Mouse (Mus musculus) left cerebral cortex, adult 2 months (tissue): ENCODE measurements around the gene Jmjd6. TPM values are rescaled to one million over a fixed set of nuclear protein-coding genes. Genes with fewer than 3 reads are reported as not detected.
A peak's percentile ranks its signal among the peaks of the same experiment; 100 is the strongest.

Experiments
- DNase-seq, 2 experiments: peaks; one replicate each; pipeline ENCODE4 v3.0.0; 2021 to 2022; ENCODE audit warnings: low spot score in 2 of 2, mixed read lengths in 1 of 2; ENCODE audit errors: extremely low spot score in 1 of 2
- H3K27ac ChIP-seq: fragments of 200-600 bp; 2 replicates; pipeline ENCODE4 v1.8.1; 2022
- H3K4me3 ChIP-seq: fragments of 200-600 bp; 2 replicates; pipeline ENCODE4 v1.8.1; 2022
- CTCF ChIP-seq: fragments of 200-600 bp; IDR thresholded peaks from 2 replicates; pipeline ENCODE4 v1.8.1; 2022; ENCODE audit warnings: antibody characterized with exemption, mild to moderate bottlenecking, moderate library complexity
- intact Hi-C: fragments of 180-260 bp; cut with DNase I; formaldehyde crosslinking; loops from one replicate; pipeline ENCODE4 v1.15.1; 2025
- total RNA-seq, 2 experiments: library from RNA; stranded (reverse); gene quantifications; 2 replicates each; pipeline ENCODE4 v1.2.3; 2021

Jmjd6 gene
- total RNA-seq, 2 experiments from 2014 or later = 29.7 to 35.9 TPM

- Histone ChIP-seq H3K4me3 (no peak overlapping the region), H3K27ac (no peak overlapping the region)
- intact Hi-C loops = no loop called here
- DNase-seq = no peak
- no peak for TF ChIP-seq CTCF
Observed at GRCm38 (mm10) chr11:116869223-116869622, 26.0 kb upstream of the Jmjd6 start.

DNA sequence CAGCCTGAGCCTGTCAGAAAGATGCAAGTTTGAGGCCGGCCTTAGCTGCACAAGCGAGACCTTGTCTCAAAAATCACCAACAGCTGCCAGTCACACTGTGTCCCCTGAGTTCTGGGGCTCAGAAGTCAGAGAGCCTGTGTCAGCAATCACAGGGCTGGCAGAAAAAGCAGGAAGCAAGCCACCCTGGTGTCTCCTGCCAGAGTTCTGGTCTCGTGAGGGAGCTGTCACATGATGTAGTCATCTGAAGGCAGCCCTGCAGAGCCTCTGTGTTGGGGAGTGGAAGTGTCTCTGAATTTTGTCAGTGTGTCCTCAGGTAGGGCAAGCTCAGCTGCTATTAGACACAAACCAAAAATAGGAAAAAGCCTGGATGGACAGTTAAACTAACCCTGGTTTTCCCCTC, 24.9 kb upstream of the Jmjd6 start:
- intact Hi-C loops = no loop called here
- DNase-seq = no peak
- H3K27ac ChIP-seq = no peak overlapping the region; the same call in 1 of the 2 replicates
- H3K4me3 ChIP-seq = no peak overlapping the region
- TF ChIP-seq CTCF = no peak

DNA sequence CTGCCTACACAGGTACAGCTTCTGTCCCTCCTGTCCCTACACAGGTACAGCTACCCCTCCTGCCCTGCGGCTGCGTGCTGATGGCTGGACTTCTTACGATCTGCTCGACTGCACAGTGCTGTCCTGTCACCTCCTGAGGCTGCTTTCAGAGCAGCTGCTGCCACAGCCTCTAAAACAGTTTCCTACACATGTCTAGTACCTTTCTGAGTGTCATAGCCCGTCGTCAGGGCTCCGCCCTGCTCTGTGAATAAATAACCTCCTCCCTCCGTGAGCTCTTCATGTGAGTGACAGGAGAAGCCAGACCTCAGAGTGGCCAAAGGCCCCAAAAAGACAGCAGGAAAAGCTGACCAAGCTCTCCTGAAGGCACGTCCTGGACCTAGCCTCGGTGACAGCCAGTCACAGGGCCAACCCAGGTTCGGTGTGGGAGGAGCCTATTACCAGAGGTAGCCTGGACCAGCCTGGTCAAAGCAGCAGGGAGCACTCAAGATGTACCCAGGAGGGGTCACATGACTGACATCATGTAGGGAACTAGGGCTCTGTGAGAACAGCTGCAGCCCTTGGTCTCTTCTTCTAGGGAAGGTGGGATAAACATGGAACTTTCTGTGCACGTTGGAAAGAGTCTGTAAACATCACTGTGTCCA, 22.8 kb upstream of the Jmjd6 start:
- Histone ChIP-seq H3K27ac (no peak overlapping the region), H3K4me3 (no peak overlapping the region)
- DNase-seq = no peak
- intact Hi-C loops = no loop called here
- no peak for TF ChIP-seq CTCF

GRCm38 (mm10) chr11:116864444-116864843, 21.2 kb upstream of the Jmjd6 start:
- intact Hi-C loops = no loop called here
- no peak for TF ChIP-seq CTCF
- Histone ChIP-seq H3K27ac (no peak overlapping the region), H3K4me3 (no peak overlapping the region)
- no peak for DNase-seq

DNA sequence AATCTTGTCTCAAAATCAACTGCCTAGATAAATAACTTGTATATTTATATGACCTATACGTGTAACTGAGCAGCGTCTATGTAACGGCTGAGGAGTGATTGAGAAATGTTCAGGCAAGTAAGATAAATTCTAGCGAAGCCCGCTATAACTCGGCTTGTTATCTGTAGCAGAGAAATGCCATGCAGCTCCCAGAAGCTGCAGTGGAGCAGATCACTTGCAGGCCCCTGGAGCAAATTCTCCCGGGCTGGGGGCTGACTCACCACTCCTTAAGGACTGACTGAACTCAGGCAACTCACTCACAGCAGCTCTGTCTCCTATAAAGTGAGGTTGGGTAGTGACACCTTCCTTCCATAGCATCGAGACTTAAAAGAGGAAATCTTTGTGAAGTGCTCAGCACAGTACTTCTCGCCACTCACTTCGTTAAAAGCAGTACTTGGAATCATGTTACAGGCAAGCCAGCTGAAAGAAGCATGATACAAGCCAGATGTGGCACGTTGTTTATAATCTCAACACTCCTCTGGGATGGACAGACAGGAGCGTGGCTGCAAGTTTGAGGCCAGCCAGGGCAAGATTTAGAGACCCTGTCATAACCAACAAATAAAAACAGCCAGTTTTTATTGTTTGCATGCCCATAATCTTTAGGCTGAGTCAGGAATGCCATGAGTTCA, 14.1 kb upstream of the Jmjd6 start:
- no peak for TF ChIP-seq CTCF
- DNase-seq = no peak
- no peak overlapping the region for H3K27ac ChIP-seq
- intact Hi-C loops = no loop called here
- H3K4me3 ChIP-seq = no peak overlapping the region

DNA sequence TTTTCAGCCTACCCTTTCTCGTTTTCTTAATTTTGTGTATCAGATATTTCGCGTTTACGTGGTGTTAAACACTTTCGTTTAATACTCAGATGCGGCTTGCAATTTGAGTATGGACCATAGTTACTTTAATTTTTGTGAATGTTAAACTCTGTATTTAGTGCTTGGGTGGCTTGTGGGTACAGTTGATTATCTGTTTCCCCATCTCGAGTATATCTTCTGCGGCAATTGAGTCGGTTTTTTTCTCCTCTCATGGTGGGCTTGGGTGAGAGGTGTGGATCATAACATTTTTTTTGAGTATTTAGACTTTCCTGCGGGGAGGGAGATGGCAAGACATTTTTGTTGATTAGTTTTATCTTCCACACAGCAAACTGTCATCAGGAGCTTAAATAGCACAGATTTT, 11.0 kb upstream of the Jmjd6 start:
- TF ChIP-seq CTCF = no peak
- intact Hi-C loops = no loop called here
- DNase-seq = no peak
- Histone ChIP-seq H3K4me3 (peak overlapping the region; percentile 78), H3K27ac (no peak overlapping the region)

GRCm38 (mm10) chr11:116853512-116853928, 10.3 kb upstream of the Jmjd6 start:
- peak overlapping the region; percentile 96 for H3K27ac ChIP-seq
- TF ChIP-seq CTCF = no peak
- intact Hi-C loops = loop anchor here (1.0 kb wide), 1 partner anchor 10 kb away; the partner anchor contains the start of genes Jmjd6 and Mettl23
- peak overlapping the region; percentile 78 for H3K4me3 ChIP-seq
- peak; percentile 97 to 98 for DNase-seq

- intact Hi-C loops = loop anchor here (1.0 kb wide), 1 partner anchor 10 kb away; the partner anchor contains the start of genes Jmjd6 and Mettl23
- Histone ChIP-seq H3K27ac (peak within 1 kb of the TSS; percentile 96), H3K4me3 (peak within 1 kb of the TSS; percentile 78)
- TF ChIP-seq CTCF = no peak
- DNase-seq = peak; percentile 98
Observed at GRCm38 (mm10) chr11:116852891-116853511, 9.8 kb upstream of the Jmjd6 start, which contains the start of gene Srsf2. Srsf2 (minus strand) TSS chr11:116853094.

DNA sequence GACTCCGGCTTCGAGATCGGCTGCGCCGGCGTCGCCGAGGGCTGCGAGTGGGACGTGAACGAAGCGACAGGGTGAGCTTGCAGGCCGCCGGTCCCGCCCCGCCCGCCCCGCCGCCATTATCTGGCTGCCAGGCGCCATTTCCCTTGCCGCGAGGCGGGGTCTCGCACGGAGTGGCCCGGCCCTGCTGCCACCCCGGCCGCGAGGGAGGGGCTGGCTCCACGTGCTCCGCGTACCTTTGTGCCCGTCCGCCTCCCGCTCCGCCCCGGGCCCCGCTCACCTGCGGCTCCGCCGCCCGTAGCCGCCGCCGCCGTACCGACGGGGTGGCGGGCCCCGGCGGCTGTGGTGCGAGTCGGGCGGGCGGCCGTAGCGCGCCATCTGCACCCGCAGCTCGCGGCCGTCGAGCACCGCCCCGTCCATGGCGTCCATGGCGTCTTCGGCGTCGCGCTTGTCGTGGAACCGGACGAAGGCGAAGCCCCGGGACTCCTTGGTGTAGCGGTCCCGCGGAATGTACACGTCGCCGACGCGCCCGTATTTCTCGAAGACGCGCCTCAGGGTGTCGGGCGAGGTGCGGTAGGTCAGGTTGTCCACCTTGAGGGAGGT, 9.1 kb upstream of the Jmjd6 start, which contains the start of gene Mfsd11:
Gene Mfsd11, plus strand, starts transcription at position 150 of the 600 bp plus-strand sequence.
- intact Hi-C loops = no loop called here
- DNase-seq = peak; percentile 73 to 80
- H3K4me3 ChIP-seq = peak within 1 kb of the TSS; percentile 78

GRCm38 (mm10) chr11:116851576-116852290, 8.5 kb upstream of the Jmjd6 start:
- H3K27ac ChIP-seq = peak overlapping the region; percentile 96
- intact Hi-C loops = no loop called here
- TF ChIP-seq CTCF = no peak
- DNase-seq = no peak
- peak overlapping the region; percentile 78 for H3K4me3 ChIP-seq

More for the DNA sequence above, 9.1 kb upstream of the Jmjd6 start, which contains the start of gene Mfsd11:
- no peak for TF ChIP-seq CTCF
- H3K27ac ChIP-seq = peak within 1 kb of the TSS; percentile 96

DNA sequence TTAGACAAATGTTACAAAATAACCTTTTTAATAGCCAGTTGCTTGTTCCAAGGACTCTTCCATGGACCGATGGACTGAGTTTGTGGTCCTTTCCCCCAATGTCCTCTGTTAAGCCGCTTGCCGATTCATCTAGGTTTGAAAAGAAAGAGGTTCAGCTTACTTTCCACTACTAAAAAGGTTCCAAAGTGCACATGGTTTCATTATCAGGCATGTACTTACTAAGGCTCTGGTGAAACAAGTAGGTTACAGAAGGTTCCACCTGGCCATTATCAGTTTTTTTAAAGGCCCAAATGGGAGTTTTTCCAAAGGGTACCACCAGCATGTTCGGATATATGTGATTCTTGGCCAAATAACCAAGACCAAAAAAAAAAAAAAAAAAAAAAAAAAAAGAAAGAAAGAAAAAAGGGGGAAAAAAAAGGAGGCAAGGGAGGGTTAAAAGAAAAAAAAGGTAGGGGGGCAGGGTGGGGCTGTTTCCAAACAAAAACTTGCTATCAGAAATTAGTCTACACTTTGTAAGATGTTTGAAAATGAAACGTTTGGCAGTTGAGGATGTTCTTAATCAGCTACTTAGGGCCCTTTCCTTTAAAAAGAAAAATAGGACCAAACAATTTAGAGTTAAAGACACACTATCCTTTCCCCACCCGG, 7.7 kb upstream of the Jmjd6 start:
- Histone ChIP-seq H3K27ac (peak overlapping the region; percentile 96; the same call in 1 of the 2 replicates), H3K4me3 (peak overlapping the region; percentile 78)
- intact Hi-C loops = no loop called here
- no peak for TF ChIP-seq CTCF
- no peak for DNase-seq
